Mouse (Mus musculus): ENCODE results near the gene Zcchc17. TPM values are rescaled to one million over a fixed set of nuclear protein-coding genes. Genes with fewer than 3 reads are reported as not detected.

The Zcchc17 gene
- 51.0 and 56.8 TPM in 2 replicates for polyA plus RNA-seq (2015; fragmentation: Nextera tagmentation; extraction: Ambion mirVana)

- H3K9ac ChIP-seq (ENCODE audit: low read length): peak within 1 kb of the TSS; percentile 94
- H3K4me2 ChIP-seq (ENCODE audit: low read depth, low read length): peak within 1 kb of the TSS; percentile 86
- peaks cover 15% of the 10 kb centered on the region for H3K4me1 ChIP-seq (ENCODE audit: control insufficient read depth, insufficient read depth, low read length)
- WGBS: under 1% methylated on average over 49 of the region's 49 CpGs
- 0 out of 2 replicates have a peak, but pooled peaks cover 5% of the 10 kb centered on the region for H3K36me3 ChIP-seq (ENCODE audit: control insufficient read depth, insufficient read depth, low read length)
- H3K9me3 ChIP-seq (replicated peaks; ENCODE audit: control insufficient read depth, low read length): no peaks in the 10 kb centered on the region
- ATAC-seq (ENCODE audit: insufficient read depth, low FRiP score): peak; percentile 100
- H3K27me3 ChIP-seq (ENCODE audit: control insufficient read depth, insufficient read depth, low read length): no peaks in the 10 kb centered on the region
- H3K4me3 ChIP-seq (replicated peaks; ENCODE audit: low read length): peak within 1 kb of the TSS; percentile 91
- peak within 1 kb of the TSS; percentile 85 for H3K27ac ChIP-seq (ENCODE audit: low read length)
These were observed at the start of gene Zcchc17, which contains the start of gene Snrnp40 for GRCm38 (mm10) chr4:130359486-130360237. Gene Zcchc17, minus strand, starts transcription at chr4:130359943. Gene Snrnp40, plus strand, starts transcription at chr4:130360132.

GRCm38 (mm10) chr4:130391265-130391664, 31.5 kb upstream of the Zcchc17 start:
- no peak overlapping the region for H3K4me3 ChIP-seq (replicated peaks; ENCODE audit: low read length)
- WGBS: 69% methylated on average over 3 of the region's 3 CpGs
- H3K9me3 ChIP-seq (replicated peaks; ENCODE audit: control insufficient read depth, low read length): no peaks in the 10 kb centered on the region
- no peak overlapping the region for H3K4me2 ChIP-seq (ENCODE audit: low read depth, low read length)
- H3K36me3 ChIP-seq (ENCODE audit: control insufficient read depth, insufficient read depth, low read length): peaks cover 8% of the 10 kb centered on the region; the same call in 1 of the 2 replicates
- H3K27me3 ChIP-seq (ENCODE audit: control insufficient read depth, insufficient read depth, low read length): no peaks in the 10 kb centered on the region
- no peak overlapping the region for H3K9ac ChIP-seq (ENCODE audit: low read length)
- H3K4me1 ChIP-seq (ENCODE audit: control insufficient read depth, insufficient read depth, low read length): no peaks in the 10 kb centered on the region
- H3K27ac ChIP-seq (ENCODE audit: low read length): no peak overlapping the region
- ATAC-seq (ENCODE audit: insufficient read depth, low FRiP score): no peak

- Histone ChIP-seq H3K4me1 (ENCODE audit: control insufficient read depth, insufficient read depth, low read length) (no peaks in the 10 kb centered on the region), H3K36me3 (ENCODE audit: control insufficient read depth, insufficient read depth, low read length) (peaks cover 10% of the 10 kb centered on the region), H3K4me3 (replicated peaks; ENCODE audit: low read length) (no peak overlapping the region), H3K9ac (ENCODE audit: low read length) (no peak overlapping the region), H3K9me3 (replicated peaks; ENCODE audit: control insufficient read depth, low read length) (no peaks in the 10 kb centered on the region), H3K4me2 (ENCODE audit: low read depth, low read length) (no peak overlapping the region), H3K27me3 (ENCODE audit: control insufficient read depth, insufficient read depth, low read length) (no peaks in the 10 kb centered on the region), H3K27ac (ENCODE audit: low read length) (no peak overlapping the region)
- WGBS: 73% methylated on average over 7 of the region's 7 CpGs
- no peak for ATAC-seq (ENCODE audit: insufficient read depth, low FRiP score)
These were observed 30.2 kb upstream of the Zcchc17 start for GRCm38 (mm10) chr4:130389927-130390326.

- Histone ChIP-seq H3K36me3 (ENCODE audit: control insufficient read depth, insufficient read depth, low read length) (peaks cover 10% of the 10 kb centered on the region), H3K9ac (ENCODE audit: low read length) (no peak overlapping the region), H3K4me2 (ENCODE audit: low read depth, low read length) (no peak overlapping the region), H3K4me1 (ENCODE audit: control insufficient read depth, insufficient read depth, low read length) (no peaks in the 10 kb centered on the region), H3K27me3 (ENCODE audit: control insufficient read depth, insufficient read depth, low read length) (no peaks in the 10 kb centered on the region), H3K4me3 (replicated peaks; ENCODE audit: low read length) (no peak overlapping the region), H3K9me3 (replicated peaks; ENCODE audit: control insufficient read depth, low read length) (no peaks in the 10 kb centered on the region), H3K27ac (ENCODE audit: low read length) (no peak overlapping the region)
- ATAC-seq (ENCODE audit: insufficient read depth, low FRiP score): no peak
- 78% methylated on average over 6 of the region's 6 CpGs for WGBS
These were observed 29.8 kb upstream of the Zcchc17 start for GRCm38 (mm10) chr4:130389496-130389895.

- Histone ChIP-seq H3K4me2 (ENCODE audit: low read depth, low read length) (no peak overlapping the region), H3K27ac (ENCODE audit: low read length) (no peak overlapping the region), H3K27me3 (ENCODE audit: control insufficient read depth, insufficient read depth, low read length) (no peaks in the 10 kb centered on the region), H3K4me3 (replicated peaks; ENCODE audit: low read length) (no peak overlapping the region), H3K4me1 (ENCODE audit: control insufficient read depth, insufficient read depth, low read length) (no peaks in the 10 kb centered on the region), H3K36me3 (ENCODE audit: control insufficient read depth, insufficient read depth, low read length) (peaks cover 10% of the 10 kb centered on the region), H3K9me3 (replicated peaks; ENCODE audit: control insufficient read depth, low read length) (no peaks in the 10 kb centered on the region), H3K9ac (ENCODE audit: low read length) (no peak overlapping the region)
- ATAC-seq (ENCODE audit: insufficient read depth, low FRiP score): no peak
- WGBS: 90% methylated on average over 3 of the region's 3 CpGs
These were observed 27.5 kb upstream of the Zcchc17 start for GRCm38 (mm10) chr4:130387256-130387655.

GRCm38 (mm10) chr4:130380418-130380817, 20.7 kb upstream of the Zcchc17 start:
- Histone ChIP-seq H3K4me1 (ENCODE audit: control insufficient read depth, insufficient read depth, low read length) (no peaks in the 10 kb centered on the region), H3K27me3 (ENCODE audit: control insufficient read depth, insufficient read depth, low read length) (no peaks in the 10 kb centered on the region), H3K4me3 (replicated peaks; ENCODE audit: low read length) (no peak overlapping the region), H3K4me2 (ENCODE audit: low read depth, low read length) (no peak overlapping the region), H3K27ac (ENCODE audit: low read length) (no peak overlapping the region), H3K9ac (ENCODE audit: low read length) (no peak overlapping the region), H3K36me3 (ENCODE audit: control insufficient read depth, insufficient read depth, low read length) (peaks cover 25% of the 10 kb centered on the region), H3K9me3 (replicated peaks; ENCODE audit: control insufficient read depth, low read length) (no peaks in the 10 kb centered on the region)
- ATAC-seq (ENCODE audit: insufficient read depth, low FRiP score): no peak
- 80% methylated on average over 2 of the region's 2 CpGs for WGBS

GRCm38 (mm10) chr4:130379181-130379580, 19.4 kb upstream of the Zcchc17 start:
- H3K9me3 ChIP-seq (replicated peaks; ENCODE audit: control insufficient read depth, low read length): no peaks in the 10 kb centered on the region
- WGBS: 93% methylated on average over 2 of the region's 2 CpGs
- no peak overlapping the region for H3K9ac ChIP-seq (ENCODE audit: low read length)

GRCm38 (mm10) chr4:130377500-130377899, 17.8 kb upstream of the Zcchc17 start:
- Histone ChIP-seq H3K9ac (ENCODE audit: low read length) (no peak overlapping the region), H3K9me3 (replicated peaks; ENCODE audit: control insufficient read depth, low read length) (no peaks in the 10 kb centered on the region), H3K27ac (ENCODE audit: low read length) (no peak overlapping the region), H3K4me2 (ENCODE audit: low read depth, low read length) (no peak overlapping the region), H3K4me3 (replicated peaks; ENCODE audit: low read length) (no peak overlapping the region), H3K27me3 (ENCODE audit: control insufficient read depth, insufficient read depth, low read length) (no peaks in the 10 kb centered on the region), H3K4me1 (ENCODE audit: control insufficient read depth, insufficient read depth, low read length) (no peaks in the 10 kb centered on the region), H3K36me3 (ENCODE audit: control insufficient read depth, insufficient read depth, low read length) (peaks cover 25% of the 10 kb centered on the region)
- no peak for ATAC-seq (ENCODE audit: insufficient read depth, low FRiP score)
- WGBS: 77% methylated on average over 4 of the region's 4 CpGs

More at GRCm38 (mm10) chr4:130379181-130379580, 19.4 kb upstream of the Zcchc17 start:
- Histone ChIP-seq H3K4me2 (ENCODE audit: low read depth, low read length) (no peak overlapping the region), H3K27ac (ENCODE audit: low read length) (no peak overlapping the region), H3K27me3 (ENCODE audit: control insufficient read depth, insufficient read depth, low read length) (no peaks in the 10 kb centered on the region), H3K36me3 (ENCODE audit: control insufficient read depth, insufficient read depth, low read length) (peaks cover 25% of the 10 kb centered on the region), H3K4me1 (ENCODE audit: control insufficient read depth, insufficient read depth, low read length) (no peaks in the 10 kb centered on the region), H3K4me3 (replicated peaks; ENCODE audit: low read length) (no peak overlapping the region)
- no peak for ATAC-seq (ENCODE audit: insufficient read depth, low FRiP score)

GRCm38 (mm10) chr4:130376675-130377074, 16.9 kb upstream of the Zcchc17 start:
- Histone ChIP-seq H3K4me2 (ENCODE audit: low read depth, low read length) (no peak overlapping the region), H3K36me3 (ENCODE audit: control insufficient read depth, insufficient read depth, low read length) (peaks cover 25% of the 10 kb centered on the region), H3K4me1 (ENCODE audit: control insufficient read depth, insufficient read depth, low read length) (no peaks in the 10 kb centered on the region), H3K4me3 (replicated peaks; ENCODE audit: low read length) (no peak overlapping the region), H3K9me3 (replicated peaks; ENCODE audit: control insufficient read depth, low read length) (no peaks in the 10 kb centered on the region), H3K9ac (ENCODE audit: low read length) (no peak overlapping the region), H3K27ac (ENCODE audit: low read length) (no peak overlapping the region), H3K27me3 (ENCODE audit: control insufficient read depth, insufficient read depth, low read length) (no peaks in the 10 kb centered on the region)
- no peak for ATAC-seq (ENCODE audit: insufficient read depth, low FRiP score)
- WGBS: 91% methylated on average over 4 of the region's 4 CpGs
